Mouse (Mus musculus) limb, embryonic 13.5 days (tissue): ENCODE results near the gene Gzmk. TPM values are rescaled to one million over a fixed set of nuclear protein-coding genes. Genes with fewer than 3 reads are reported as not detected.
A peak's percentile ranks its signal among the peaks of the same experiment; 100 is the strongest.
"Not testable (repeated sequence)": the region's sequence is repeated elsewhere in the genome, so short reads cannot be mapped to it uniquely, and the experiment has no call there.

Source experiments
- ATAC-seq: fragments of 200-750 bp; cut with Nextera tagmentation; 2 replicates; pipeline ENCODE4 v1.8.0; 2017; ENCODE audit warnings: low read depth, moderate number of reproducible peaks, moderate TSS enrichment; ENCODE audit not compliant: low FRiP score
- H3K27ac ChIP-seq: fragments of 300-500 bp; sonication (generic); 2 replicates; pipeline ENCODE4 v1.5.1; 2015; ENCODE audit warnings: inconsistent platforms, mild to moderate bottlenecking, moderate library complexity
- H3K27me3 ChIP-seq: fragments of 300-500 bp; sonication (generic); 2 replicates; pipeline ENCODE4 v1.6.1; 2015; ENCODE audit warnings: mild to moderate bottlenecking, inconsistent platforms
- H3K36me3 ChIP-seq: fragments of 300-500 bp; sonication (generic); 2 replicates; pipeline ENCODE4 v1.6.1; 2015; ENCODE audit warnings: inconsistent platforms, mild to moderate bottlenecking, moderate library complexity
- H3K4me1 ChIP-seq: fragments of 300-500 bp; sonication (generic); 2 replicates; pipeline ENCODE4 v1.6.1; 2015; ENCODE audit warnings: inconsistent platforms
- H3K4me2 ChIP-seq: fragments of 300-500 bp; sonication (generic); replicated peaks from 2 replicates; pipeline ENCODE4 v1.6.1; 2015; ENCODE audit warnings: inconsistent platforms, mild to moderate bottlenecking, moderate library complexity
- H3K4me3 ChIP-seq: fragments of 300-500 bp; sonication (generic); 2 replicates; pipeline ENCODE4 v1.5.1; 2015; ENCODE audit warnings: moderate library complexity, mild to moderate bottlenecking, inconsistent platforms
- H3K9ac ChIP-seq: fragments of 300-500 bp; sonication (generic); 2 replicates; pipeline ENCODE4 v1.6.1; 2015; ENCODE audit warnings: mild to moderate bottlenecking, inconsistent platforms
- H3K9me3 ChIP-seq: fragments of 300-500 bp; sonication (generic); 2 replicates; pipeline ENCODE4 v1.6.1; 2016; ENCODE audit warnings: inconsistent platforms
- WGBS: fragments of 180-500 bp; shearing (Covaris S2); methylation state at CpG from one replicate; pipeline ENCODE4 v1.1.7; 2015; 5-methylcytosine and 5-hydroxymethylcytosine counted together
- polyA plus RNA-seq: library from polyadenylated mRNA; unstranded; fragments of >200 nt; fragmentation: Nextera tagmentation; extraction: Ambion mirVana; gene quantifications from 2 replicates; pipeline ENCODE4 v1.2.1, GENCODE M21; 2015

Gene Gzmk
- polyA plus RNA-seq: not detected in 2 replicates

GRCm38 (mm10) chr13:113225811-113226210 lies at the start of gene Gzmk:
Gene Gzmk (minus strand): TSS chr13:113225908.
- H3K4me1 ChIP-seq: no peaks in the 10 kb centered on the region
- H3K4me3 ChIP-seq: no peak within 1 kb of the TSS
- no peaks in the 10 kb centered on the region for H3K36me3 ChIP-seq
- ATAC-seq: no peak
- H3K9ac ChIP-seq: no peak within 1 kb of the TSS
- 59% methylated on average over 7 of the region's 7 CpGs for WGBS
- peaks cover 6% of the 10 kb centered on the region; the same call in 1 of the 2 replicates for H3K27me3 ChIP-seq
- H3K9me3 ChIP-seq: no peaks in the 10 kb centered on the region
- no peak within 1 kb of the TSS for H3K4me2 ChIP-seq
- no peak within 1 kb of the TSS for H3K27ac ChIP-seq

GRCm38 (mm10) chr13:113271189-113271588 lies 45.5 kb upstream of the Gzmk start:
- Histone ChIP-seq H3K9ac (no peak overlapping the region), H3K36me3 (no peaks in the 10 kb centered on the region), H3K4me3 (no peak overlapping the region), H3K27me3 (no peaks in the 10 kb centered on the region), H3K4me1 (peaks cover 5% of the 10 kb centered on the region; the same call in 1 of the 2 replicates), H3K27ac (no peak overlapping the region), H3K4me2 (no peak overlapping the region), H3K9me3 (no peaks in the 10 kb centered on the region)
- no peak for ATAC-seq
- 91% methylated on average over 8 of the region's 8 CpGs for WGBS

GRCm38 (mm10) chr13:113269777-113270776 lies 44.4 kb upstream of the Gzmk start:
- Histone ChIP-seq H3K9ac (no peak overlapping the region), H3K9me3 (no peaks in the 10 kb centered on the region), H3K4me2 (no peak overlapping the region), H3K27me3 (no peaks in the 10 kb centered on the region), H3K4me1 (peaks cover 5% of the 10 kb centered on the region; the same call in 1 of the 2 replicates), H3K36me3 (no peaks in the 10 kb centered on the region), H3K4me3 (no peak overlapping the region), H3K27ac (peak overlapping the region; percentile 33; the same call in 1 of the 2 replicates)
- peak; percentile 87 for ATAC-seq
- 51% methylated on average over 18 of the region's 18 CpGs for WGBS

DNA sequence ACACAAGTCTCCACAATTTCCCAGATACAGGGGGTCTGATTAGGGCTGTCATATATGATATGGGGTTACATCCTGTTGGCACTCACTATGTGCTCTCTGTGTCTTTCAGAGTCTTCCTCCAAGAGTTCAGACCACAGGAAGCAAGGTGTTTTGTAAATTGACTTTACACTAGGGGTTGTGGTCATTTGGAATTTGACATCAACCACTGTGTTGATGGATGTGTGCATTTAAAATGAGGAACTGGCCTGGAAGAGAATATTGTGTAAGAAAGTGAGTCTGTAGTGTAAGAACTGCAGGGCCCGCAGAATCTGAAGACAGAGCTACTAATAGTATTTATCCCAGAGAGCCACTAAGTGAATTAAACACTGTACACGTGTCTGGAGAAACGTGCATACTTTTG lies 41.5 kb upstream of the Gzmk start:
- H3K9ac ChIP-seq: no peak overlapping the region
- no peaks in the 10 kb centered on the region for H3K27me3 ChIP-seq
- 93% methylated on average over 3 of the region's 3 CpGs for WGBS
- ATAC-seq: no peak
- H3K4me1 ChIP-seq: peaks cover 5% of the 10 kb centered on the region; the same call in 1 of the 2 replicates
- no peak overlapping the region for H3K4me2 ChIP-seq
- no peaks in the 10 kb centered on the region for H3K9me3 ChIP-seq
- H3K36me3 ChIP-seq: no peaks in the 10 kb centered on the region
- no peak overlapping the region for H3K27ac ChIP-seq
- H3K4me3 ChIP-seq: no peak overlapping the region

- Histone ChIP-seq H3K4me1 (peaks cover 5% of the 10 kb centered on the region; the same call in 1 of the 2 replicates), H3K4me3 (no peak overlapping the region), H3K27me3 (no peaks in the 10 kb centered on the region), H3K4me2 (peak overlapping the region; percentile 31), H3K27ac (no peak overlapping the region), H3K9ac (no peak overlapping the region), H3K36me3 (no peaks in the 10 kb centered on the region), H3K9me3 (no peaks in the 10 kb centered on the region)
- ATAC-seq: no peak
- 28% methylated on average over 9 of the region's 9 CpGs for WGBS
Measured at GRCm38 (mm10) chr13:113266495-113266951, 40.8 kb upstream of the Gzmk start.

GRCm38 (mm10) chr13:113265257-113265656 lies 39.5 kb upstream of the Gzmk start:
- WGBS: 28% methylated on average over 13 of the region's 13 CpGs
- Histone ChIP-seq H3K4me2 (0 out of 2 replicates have a peak overlapping the region, but pooled peaks have one; percentile 19), H3K36me3 (no peaks in the 10 kb centered on the region), H3K27ac (no peak overlapping the region), H3K9ac (no peak overlapping the region), H3K4me3 (no peak overlapping the region), H3K9me3 (no peaks in the 10 kb centered on the region), H3K27me3 (no peaks in the 10 kb centered on the region), H3K4me1 (no peaks in the 10 kb centered on the region)
- no peak for ATAC-seq

GRCm38 (mm10) chr13:113262822-113263221 lies 37.1 kb upstream of the Gzmk start:
- ATAC-seq: no peak
- Histone ChIP-seq H3K9me3 (no peaks in the 10 kb centered on the region), H3K9ac (no peak overlapping the region), H3K4me1 (no peaks in the 10 kb centered on the region), H3K4me3 (no peak overlapping the region), H3K36me3 (no peaks in the 10 kb centered on the region), H3K27me3 (no peaks in the 10 kb centered on the region), H3K27ac (no peak overlapping the region), H3K4me2 (no peak overlapping the region)
- 66% methylated on average over 12 of the region's 12 CpGs for WGBS

DNA sequence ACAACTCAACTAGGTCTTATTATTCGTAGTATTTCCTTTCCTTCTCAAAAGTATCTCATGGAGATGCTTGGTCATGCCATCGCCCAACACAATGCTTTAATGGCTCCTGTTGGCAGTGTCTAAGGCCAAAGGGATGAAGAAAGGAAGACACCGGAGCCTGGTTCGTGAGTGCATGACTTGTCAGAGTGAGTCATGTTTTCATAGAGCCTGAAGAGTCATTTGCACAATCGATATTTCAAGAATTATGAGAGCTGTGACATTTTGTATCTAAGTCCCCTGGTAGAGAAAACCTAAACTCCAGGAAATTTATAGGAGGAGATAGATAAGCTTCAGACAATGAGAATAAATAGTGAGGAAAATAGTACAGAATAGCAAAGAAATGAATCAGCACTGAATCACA lies 33.5 kb upstream of the Gzmk start:
- no peak overlapping the region for H3K4me2 ChIP-seq
- H3K9ac ChIP-seq: no peak overlapping the region
- 90% methylated on average over 5 of the region's 5 CpGs for WGBS
- H3K4me1 ChIP-seq: no peaks in the 10 kb centered on the region
- no peaks in the 10 kb centered on the region for H3K36me3 ChIP-seq
- ATAC-seq: no peak
- H3K27ac ChIP-seq: no peak overlapping the region
- no peaks in the 10 kb centered on the region for H3K27me3 ChIP-seq
- no peak overlapping the region for H3K4me3 ChIP-seq
- no peaks in the 10 kb centered on the region for H3K9me3 ChIP-seq

DNA sequence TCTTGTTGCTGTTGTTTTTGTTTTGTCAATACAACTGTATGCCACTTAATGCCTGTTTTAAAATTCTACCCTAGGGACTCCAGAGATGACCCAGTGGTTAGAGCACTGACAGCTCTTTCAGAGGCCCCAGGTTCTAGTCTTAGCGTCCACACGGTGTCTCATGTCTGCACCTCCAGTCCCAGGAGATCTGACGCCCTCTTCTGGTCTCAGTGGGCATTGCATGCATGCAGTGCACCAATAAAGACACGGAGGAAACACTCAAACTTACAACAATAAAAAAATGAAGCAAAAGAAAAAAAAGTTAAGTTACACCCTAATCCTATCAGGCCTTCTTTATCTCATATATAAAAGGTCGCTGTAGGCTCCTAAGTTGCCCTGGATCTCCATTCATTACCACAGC lies 31.5 kb upstream of the Gzmk start:
- 47% methylated on average over 5 of the region's 5 CpGs for WGBS
- H3K9ac ChIP-seq: no peak overlapping the region
- no peak for ATAC-seq
- no peaks in the 10 kb centered on the region for H3K27me3 ChIP-seq
- H3K27ac ChIP-seq: no peak overlapping the region
- no peak overlapping the region for H3K4me3 ChIP-seq
- no peak overlapping the region for H3K4me2 ChIP-seq
- H3K9me3 ChIP-seq: no peaks in the 10 kb centered on the region
- H3K36me3 ChIP-seq: no peaks in the 10 kb centered on the region
- H3K4me1 ChIP-seq: no peaks in the 10 kb centered on the region

GRCm38 (mm10) chr13:113256766-113257165 lies 31.1 kb upstream of the Gzmk start:
- Histone ChIP-seq H3K36me3 (no peaks in the 10 kb centered on the region), H3K4me3 (no peak overlapping the region), H3K9me3 (no peaks in the 10 kb centered on the region), H3K27me3 (no peaks in the 10 kb centered on the region), H3K4me1 (no peaks in the 10 kb centered on the region), H3K27ac (no peak overlapping the region), H3K9ac (no peak overlapping the region), H3K4me2 (no peak overlapping the region)
- ATAC-seq: no peak
- 92% methylated on average over 2 of the region's 2 CpGs for WGBS

DNA sequence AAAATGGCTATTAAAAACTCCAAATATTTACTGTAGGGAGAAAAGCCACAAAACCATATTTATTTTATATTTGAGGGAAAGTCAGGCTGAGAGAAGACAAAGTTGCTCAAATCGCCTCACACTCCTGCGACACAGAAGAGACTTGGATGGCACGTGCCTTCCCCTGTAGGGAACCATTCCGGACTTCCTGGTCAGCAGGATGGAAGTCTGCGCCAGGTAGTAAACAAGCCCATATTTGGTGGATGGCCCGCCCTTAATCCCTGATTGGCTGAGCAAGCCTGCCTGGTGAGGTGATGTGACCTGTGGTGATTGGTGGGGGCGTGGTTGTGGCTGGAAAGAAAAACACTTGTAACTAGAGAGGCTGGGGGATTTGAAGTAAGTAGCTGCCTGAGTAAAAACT lies 26.9 kb upstream of the Gzmk start:
- H3K9ac ChIP-seq, H3K27me3 ChIP-seq, H3K4me1 ChIP-seq, H3K27ac ChIP-seq, H3K9me3 ChIP-seq, ATAC-seq, H3K4me2 ChIP-seq, H3K36me3 ChIP-seq, H3K4me3 ChIP-seq: not testable (repeated sequence)
- 80% methylated on average over 7 of the region's 7 CpGs for WGBS

GRCm38 (mm10) chr13:113245025-113245424 lies 19.3 kb upstream of the Gzmk start:
- WGBS: 73% methylated on average over 8 of the region's 8 CpGs
- ATAC-seq: no peak

More at GRCm38 (mm10) chr13:113245025-113245424, 19.3 kb upstream of the Gzmk start:
- no peak overlapping the region for H3K27ac ChIP-seq
- no peaks in the 10 kb centered on the region for H3K4me1 ChIP-seq
- H3K9ac ChIP-seq: no peak overlapping the region
- no peaks in the 10 kb centered on the region for H3K9me3 ChIP-seq
- H3K4me3 ChIP-seq: no peak overlapping the region
- H3K27me3 ChIP-seq: no peaks in the 10 kb centered on the region
- H3K36me3 ChIP-seq: no peaks in the 10 kb centered on the region
- no peak overlapping the region for H3K4me2 ChIP-seq
